In the genomic region with DNA sequence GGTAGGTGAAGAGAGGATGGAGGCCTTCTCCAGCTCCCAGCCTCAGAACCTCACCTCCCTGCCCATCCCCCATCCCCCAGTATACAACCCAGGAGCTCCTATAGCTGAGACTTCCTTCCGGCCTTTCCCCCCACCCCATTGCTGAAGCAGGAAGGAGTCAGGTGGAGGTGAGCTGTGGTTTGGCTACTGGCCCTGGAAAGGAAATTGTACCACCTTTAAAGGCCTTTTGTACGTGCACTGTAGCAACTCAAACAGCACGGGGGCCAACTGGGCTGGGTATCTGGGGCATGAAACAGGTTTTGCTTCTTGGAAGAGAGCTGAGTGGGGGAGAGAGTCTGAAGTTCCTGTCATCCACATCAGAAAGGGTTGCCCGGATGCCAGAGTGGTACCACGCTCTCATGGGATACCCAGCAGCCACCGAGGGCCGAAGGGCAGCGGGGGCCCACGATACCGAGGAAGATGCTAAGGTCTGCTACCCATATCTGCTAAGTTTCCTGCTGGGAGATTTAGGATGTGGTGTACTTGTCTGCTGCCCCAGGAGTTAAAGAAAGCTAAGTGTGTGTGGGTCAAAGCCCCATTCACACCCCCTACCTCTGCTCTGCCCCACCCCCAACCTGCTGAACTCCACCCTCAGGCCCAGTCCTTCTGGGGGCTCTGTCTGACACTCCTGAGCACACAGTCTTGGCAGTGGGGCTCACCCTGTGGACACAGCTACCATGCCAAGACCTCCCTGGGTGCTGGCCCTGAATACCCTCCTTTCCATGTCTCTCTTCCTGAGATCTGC, we compare ENCODE assay signal across 1 mouse cellular context.
A peak's percentile ranks its signal among the peaks of the same experiment; 100 is the strongest.
TF ChIP-seq lines count a peak whose summit lies in the region.

No protein-coding gene starts in this region.

TF ChIP-seq in CH12.LX, 34 proteins besides CTCF, POLR2A, EP300 and RAD21:
- TF ChIP-seq UBTF (IDR thresholded peaks at IDR 0.05; ENCODE audit: low read depth, low read length): no peak
- peak; percentile 32; the same call in 1 of the 2 replicates for TF ChIP-seq CHD2 (IDR thresholded peaks at IDR 0.05; ENCODE audit: low read length)
